8 mouse cellular contexts compared by ENCODE assay signal in the genomic region with DNA sequence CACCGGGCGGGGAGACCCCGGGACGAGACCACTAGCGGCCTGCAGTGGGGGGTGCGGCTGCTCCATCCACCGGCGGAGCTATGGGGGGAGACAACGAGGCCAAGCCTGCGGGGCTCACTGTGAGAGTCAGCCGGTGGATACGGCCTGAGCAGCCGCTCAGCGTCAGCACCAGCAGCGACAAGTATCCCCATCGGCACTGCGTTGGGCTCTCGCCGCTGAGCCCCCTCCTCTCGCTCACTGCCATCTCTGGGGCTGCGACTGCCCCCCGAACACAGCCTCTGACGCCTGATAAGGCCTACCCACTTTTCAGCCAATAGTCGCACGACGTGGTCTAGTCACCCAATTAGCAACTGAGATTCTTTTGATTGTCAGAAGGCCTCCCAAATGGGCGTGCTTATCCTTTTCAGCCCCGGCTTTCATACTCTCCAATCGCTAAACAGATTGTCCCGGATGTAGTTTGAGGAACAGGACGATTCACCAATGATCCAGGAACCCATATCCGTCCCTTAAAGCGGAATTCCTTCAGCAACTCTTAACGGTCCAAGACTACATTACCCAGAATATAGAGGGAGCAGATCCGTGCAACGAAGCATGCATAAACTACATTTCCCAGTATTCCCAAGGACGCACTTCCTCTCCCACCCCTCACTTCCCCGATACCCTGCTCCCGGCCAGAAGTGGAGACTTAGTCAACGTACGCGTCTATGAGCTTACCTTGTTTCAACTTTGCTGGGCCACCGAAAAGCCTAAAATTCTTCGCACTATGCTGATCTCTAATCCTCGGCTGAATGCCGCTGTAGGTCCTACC. TPM values are rescaled to one million over a fixed set of nuclear protein-coding genes. Genes with fewer than 3 reads are reported as not detected.
A peak's percentile ranks its signal among the peaks of the same experiment; 100 is the strongest.
DNase-seq lines count a peak whose midpoint lies in the region; ATAC-seq and TF ChIP-seq lines count a peak whose summit lies in the region.

No protein-coding gene starts in this region.

- peak overlapping the region; percentile 96 for H3K4me2 ChIP-seq in heart, embryonic 15.5 days
- peak overlapping the region; percentile 81 for H3K4me2 ChIP-seq in liver, embryonic 14.5 days (ENCODE audit: low read depth)
- peak overlapping the region; percentile 77 for H3K4me2 ChIP-seq in neural tube, embryonic 11.5 days (ENCODE audit: low read depth)
- H3K4me2 ChIP-seq in stomach, postnatal 0 days (replicated peaks; ENCODE audit: low read depth) = peak overlapping the region; percentile 88

- peak; percentile 87 to 88 for DNase-seq in CD8-positive naive resting alpha-beta T cell, adult 2 months (ENCODE audit: low read depth in 2 of 2, low spot score in 2 of 2)
- DNase-seq in c-Kit-positive CD71-negative TER-119-negative erythroid progenitor cells, embryonic 14.5 days (ENCODE audit: low read depth) = peak; percentile 95
- peak; percentile 91 for DNase-seq in forebrain, embryonic 10.5 days (ENCODE audit: extremely low spot score, low spot score)
- DNase-seq in kidney, postnatal 25 days = peak; percentile 93 to 97
- peak; percentile 98 to 99 (median 98) for DNase-seq in liver, embryonic 14.5 days (ENCODE audit: low read depth in 3 of 3, low spot score in 3 of 3)
- DNase-seq in neural tube, embryonic 11.5 days (ENCODE audit: low spot score) = peak; percentile 94
- peak; percentile 90 for DNase-seq in stomach, postnatal 0 days (ENCODE audit: low spot score)

- TF ChIP-seq CTCF in liver, embryonic 14.5 days (IDR thresholded peaks at IDR 0.05; ENCODE audit: low read depth) = 0 out of 2 replicates have a peak, but pooled peaks have one; percentile 30
- no peak for TF ChIP-seq CTCF in stomach, postnatal 0 days (IDR thresholded peaks at IDR 0.05; ENCODE audit: low read depth)

- H3K9ac ChIP-seq in heart, embryonic 15.5 days = peak overlapping the region; percentile 85
- H3K9ac ChIP-seq in liver, embryonic 14.5 days (replicated peaks) = peak overlapping the region; percentile 80
- peak overlapping the region; percentile 78 for H3K9ac ChIP-seq in neural tube, embryonic 11.5 days (ENCODE audit: low read length)
- H3K9ac ChIP-seq in stomach, postnatal 0 days (ENCODE audit: low read length) = peak overlapping the region; percentile 86

- ATAC-seq in heart, embryonic 15.5 days (replicated peaks; ENCODE audit: insufficient number of reproducible peaks, insufficient read depth, low FRiP score, low read depth) = peak; percentile 90
- peak; percentile 85 for ATAC-seq in liver, embryonic 14.5 days (ENCODE audit: insufficient read depth)
- ATAC-seq in neural tube, embryonic 11.5 days (ENCODE audit: insufficient read depth, low FRiP score, low TSS enrichment) = peak; percentile 92
- ATAC-seq in stomach, postnatal 0 days (ENCODE audit: low FRiP score, low TSS enrichment) = peak; percentile 95

- peaks cover 44% of the 10 kb centered on the region for H3K4me1 ChIP-seq in forebrain, embryonic 10.5 days
- H3K4me1 ChIP-seq in heart, embryonic 15.5 days (replicated peaks) = peaks cover 31% of the 10 kb centered on the region
- peaks cover 7 to 14% of the 10 kb centered on the region in 2 experiments for H3K4me1 ChIP-seq in liver, embryonic 14.5 days (replicated peaks; ENCODE audit: control insufficient read depth in 2 of 2, insufficient read depth in 2 of 2, low read length in 1 of 2)
- H3K4me1 ChIP-seq in neural tube, embryonic 11.5 days (ENCODE audit: control insufficient read depth, insufficient read depth, low read length) = peaks cover 7% of the 10 kb centered on the region
- H3K4me1 ChIP-seq in stomach, postnatal 0 days (replicated peaks; ENCODE audit: control insufficient read depth, insufficient read depth) = peaks cover 6% of the 10 kb centered on the region; the same call in 1 of the 2 replicates

- peak; percentile 40 for TF ChIP-seq EP300 in liver, embryonic 14.5 days (IDR thresholded peaks at IDR 0.05; ENCODE audit: low read depth)
- TF ChIP-seq EP300 in stomach, postnatal 0 days (optimal IDR thresholded peaks at IDR 0.05) = no peak

- under 1% methylated on average over 46 of the region's 46 CpGs for WGBS in forebrain, embryonic 10.5 days
- WGBS in heart, embryonic 15.5 days = under 1% methylated on average over 46 of the region's 46 CpGs
- under 1% methylated on average over 45 of the region's 46 CpGs for WGBS in liver, embryonic 14.5 days (ENCODE audit: insufficient replicate concordance)
- under 1% methylated on average over 46 of the region's 46 CpGs for WGBS in neural tube, embryonic 11.5 days
- WGBS in stomach, postnatal 0 days = under 1% methylated on average over 46 of the region's 46 CpGs

- H3K9me3 ChIP-seq in forebrain, embryonic 10.5 days = no peaks in the 10 kb centered on the region
- H3K9me3 ChIP-seq in heart, embryonic 15.5 days (replicated peaks) = no peaks in the 10 kb centered on the region
- H3K9me3 ChIP-seq in liver, embryonic 14.5 days (ENCODE audit: control insufficient read depth, low read length) = no peaks in the 10 kb centered on the region
- H3K9me3 ChIP-seq in neural tube, embryonic 11.5 days (ENCODE audit: control insufficient read depth, low read length) = no peaks in the 10 kb centered on the region
- no peaks in the 10 kb centered on the region for H3K9me3 ChIP-seq in stomach, postnatal 0 days (ENCODE audit: control insufficient read depth, low read length)

- H3K4me3 ChIP-seq in forebrain, embryonic 10.5 days = peak overlapping the region; percentile 72
- peak overlapping the region; percentile 94 for H3K4me3 ChIP-seq in heart, embryonic 15.5 days
- peak overlapping the region; percentile 82 to 92 for H3K4me3 ChIP-seq in liver, embryonic 14.5 days (ENCODE audit: insufficient read depth in 1 of 2, low read depth in 2 of 2, low read length in 2 of 2)
- peak overlapping the region; percentile 68 for H3K4me3 ChIP-seq in neural tube, embryonic 11.5 days (ENCODE audit: low read depth, low read length)
- peak overlapping the region; percentile 85 for H3K4me3 ChIP-seq in stomach, postnatal 0 days (ENCODE audit: low read depth, low read length)

- H3K27ac ChIP-seq in forebrain, embryonic 10.5 days = peak overlapping the region; percentile 97
- peak overlapping the region; percentile 96 for H3K27ac ChIP-seq in heart, embryonic 15.5 days
- H3K27ac ChIP-seq in liver, embryonic 14.5 days = peak overlapping the region; percentile 70
- peak overlapping the region; percentile 93 for H3K27ac ChIP-seq in neural tube, embryonic 11.5 days (ENCODE audit: low read depth, low read length)
- H3K27ac ChIP-seq in stomach, postnatal 0 days (replicated peaks) = peak overlapping the region; percentile 96

- H3K27me3 ChIP-seq in forebrain, embryonic 10.5 days (ENCODE audit: poor library complexity, severe bottlenecking) = no peaks in the 10 kb centered on the region
- H3K27me3 ChIP-seq in heart, embryonic 15.5 days = no peaks in the 10 kb centered on the region
- H3K27me3 ChIP-seq in liver, embryonic 14.5 days (ENCODE audit: control insufficient read depth, insufficient read depth, low read length) = peaks cover 2% of the 10 kb centered on the region; the same call in 1 of the 2 replicates
- H3K27me3 ChIP-seq in neural tube, embryonic 11.5 days (ENCODE audit: control insufficient read depth, insufficient read depth, low read length) = no peaks in the 10 kb centered on the region
- no peaks in the 10 kb centered on the region for H3K27me3 ChIP-seq in stomach, postnatal 0 days (ENCODE audit: control insufficient read depth, insufficient read depth, low read length)

- H3K36me3 ChIP-seq in forebrain, embryonic 10.5 days (replicated peaks) = peaks cover 23% of the 10 kb centered on the region
- peaks cover 4% of the 10 kb centered on the region; the same call in 1 of the 2 replicates for H3K36me3 ChIP-seq in heart, embryonic 15.5 days
- H3K36me3 ChIP-seq in liver, embryonic 14.5 days (replicated peaks; ENCODE audit: control insufficient read depth, insufficient read depth, low read depth) = no peaks in the 10 kb centered on the region
- H3K36me3 ChIP-seq in neural tube, embryonic 11.5 days (ENCODE audit: control insufficient read depth, insufficient read depth, low read length) = no peaks in the 10 kb centered on the region
- peaks cover 6% of the 10 kb centered on the region for H3K36me3 ChIP-seq in stomach, postnatal 0 days (ENCODE audit: control insufficient read depth, insufficient read depth, low read length)

RNA-seq across cellular contexts. Expression of a gene that starts 0.6 kb away (rescaled TPM):
- polyA plus RNA-seq in forebrain, embryonic 10.5 days (2016; fragmentation: Nextera tagmentation; extraction: Ambion mirVana) = 22.7 and 22.8 TPM in 2 replicates
- 26.5 and 29.0 TPM in 2 replicates for polyA plus RNA-seq in heart, embryonic 15.5 days (2015; fragmentation: Nextera tagmentation; extraction: Ambion mirVana)
- 7.6 and 8.5 TPM in 2 replicates for polyA plus RNA-seq in liver, embryonic 14.5 days (2012; rRNA removed)
- polyA plus RNA-seq in liver, embryonic 14.5 days (2014; fragmentation: Nextera tagmentation; extraction: Ambion mirVana) = 12.0 and 12.8 TPM in 2 replicates
- 24.2 and 29.1 TPM in 2 replicates for polyA plus RNA-seq in neural tube, embryonic 11.5 days (2014; fragmentation: Nextera tagmentation; extraction: Ambion mirVana)
- 48.0 and 52.4 TPM in 2 replicates for polyA plus RNA-seq in stomach, postnatal 0 days (2015; fragmentation: Nextera tagmentation; extraction: Ambion mirVana)

RNA-seq across cellular contexts. Expression of a gene that starts 1.7 kb away (rescaled TPM):
- 43.8 and 49.9 TPM in 2 replicates for polyA plus RNA-seq in forebrain, embryonic 10.5 days (2016; fragmentation: Nextera tagmentation; extraction: Ambion mirVana)
- 39.1 and 43.7 TPM in 2 replicates for polyA plus RNA-seq in heart, embryonic 15.5 days (2015; fragmentation: Nextera tagmentation; extraction: Ambion mirVana)
- polyA plus RNA-seq in liver, embryonic 14.5 days (2012; rRNA removed) = 4.4 and 6.6 TPM in 2 replicates
- polyA plus RNA-seq in liver, embryonic 14.5 days (2014; fragmentation: Nextera tagmentation; extraction: Ambion mirVana) = 5.5 and 6.0 TPM in 2 replicates
- 21.3 and 21.7 TPM in 2 replicates for polyA plus RNA-seq in neural tube, embryonic 11.5 days (2014; fragmentation: Nextera tagmentation; extraction: Ambion mirVana)
- 27.5 and 29.9 TPM in 2 replicates for polyA plus RNA-seq in stomach, postnatal 0 days (2015; fragmentation: Nextera tagmentation; extraction: Ambion mirVana)

RNA-seq across cellular contexts. Expression of a gene that starts 19.7 kb away (rescaled TPM):
- 0.30 TPM in 1 of 2 replicates, not detected in the other for polyA plus RNA-seq in forebrain, embryonic 10.5 days (2016; fragmentation: Nextera tagmentation; extraction: Ambion mirVana)
- polyA plus RNA-seq in heart, embryonic 15.5 days (2015; fragmentation: Nextera tagmentation; extraction: Ambion mirVana) = 1.8 and 5.6 TPM in 2 replicates
- 207 and 240 TPM in 2 replicates for polyA plus RNA-seq in liver, embryonic 14.5 days (2012; rRNA removed)
- polyA plus RNA-seq in liver, embryonic 14.5 days (2014; fragmentation: Nextera tagmentation; extraction: Ambion mirVana) = 200 and 205 TPM in 2 replicates
- 0.49 and 0.66 TPM in 2 replicates for polyA plus RNA-seq in neural tube, embryonic 11.5 days (2014; fragmentation: Nextera tagmentation; extraction: Ambion mirVana)
- 9.3 and 9.8 TPM in 2 replicates for polyA plus RNA-seq in stomach, postnatal 0 days (2015; fragmentation: Nextera tagmentation; extraction: Ambion mirVana)

RNA-seq across cellular contexts. Expression of a gene that starts 31.3 kb away (rescaled TPM):
- 1.4 and 1.7 TPM in 2 replicates for polyA plus RNA-seq in forebrain, embryonic 10.5 days (2016; fragmentation: Nextera tagmentation; extraction: Ambion mirVana)
- polyA plus RNA-seq in heart, embryonic 15.5 days (2015; fragmentation: Nextera tagmentation; extraction: Ambion mirVana) = 1.8 and 9.6 TPM in 2 replicates
- 4.6 and 6.9 TPM in 2 replicates for polyA plus RNA-seq in liver, embryonic 14.5 days (2012; rRNA removed)
- 10.7 and 11.0 TPM in 2 replicates for polyA plus RNA-seq in liver, embryonic 14.5 days (2014; fragmentation: Nextera tagmentation; extraction: Ambion mirVana)
- polyA plus RNA-seq in neural tube, embryonic 11.5 days (2014; fragmentation: Nextera tagmentation; extraction: Ambion mirVana) = 1.9 and 2.5 TPM in 2 replicates
- polyA plus RNA-seq in stomach, postnatal 0 days (2015; fragmentation: Nextera tagmentation; extraction: Ambion mirVana) = 1.4 and 1.6 TPM in 2 replicates

RNA-seq across cellular contexts. Expression of a gene that starts 53.6 kb away (rescaled TPM):
- 0.15 and 0.16 TPM in 2 replicates for polyA plus RNA-seq in forebrain, embryonic 10.5 days (2016; fragmentation: Nextera tagmentation; extraction: Ambion mirVana)
- polyA plus RNA-seq in heart, embryonic 15.5 days (2015; fragmentation: Nextera tagmentation; extraction: Ambion mirVana) = 0.29 TPM in 1 of 2 replicates, not detected in the other
- 1.5 and 1.9 TPM in 2 replicates for polyA plus RNA-seq in liver, embryonic 14.5 days (2012; rRNA removed)
- polyA plus RNA-seq in liver, embryonic 14.5 days (2014; fragmentation: Nextera tagmentation; extraction: Ambion mirVana) = 0.51 and 0.75 TPM in 2 replicates
- 0.28 TPM in 1 of 2 replicates, not detected in the other for polyA plus RNA-seq in neural tube, embryonic 11.5 days (2014; fragmentation: Nextera tagmentation; extraction: Ambion mirVana)
- polyA plus RNA-seq in stomach, postnatal 0 days (2015; fragmentation: Nextera tagmentation; extraction: Ambion mirVana) = 0.05 TPM in 1 of 2 replicates, not detected in the other

Comparison
In these comparisons a context has a peak if more than half of its experiments do, and no peak if none do; other contexts are left out.
1. Peak in every context shown above with its lines: DNase-seq, ATAC-seq, H3K4me3 ChIP-seq and H3K27ac ChIP-seq.
2. RNA of a gene that starts 19.7 kb away (polyA plus RNA-seq): 200 to 240 TPM in liver, embryonic 14.5 days; 9.3 to 9.8 TPM in stomach, postnatal 0 days, 1.8 to 5.6 TPM in heart, embryonic 15.5 days, 0.49 to 0.66 TPM in neural tube, embryonic 11.5 days and 0.30 TPM in forebrain, embryonic 10.5 days; every median in the first group is over 10 times any median in the second.